Mouse (Mus musculus): ENCODE measurements around the gene Jtb.

DNA sequence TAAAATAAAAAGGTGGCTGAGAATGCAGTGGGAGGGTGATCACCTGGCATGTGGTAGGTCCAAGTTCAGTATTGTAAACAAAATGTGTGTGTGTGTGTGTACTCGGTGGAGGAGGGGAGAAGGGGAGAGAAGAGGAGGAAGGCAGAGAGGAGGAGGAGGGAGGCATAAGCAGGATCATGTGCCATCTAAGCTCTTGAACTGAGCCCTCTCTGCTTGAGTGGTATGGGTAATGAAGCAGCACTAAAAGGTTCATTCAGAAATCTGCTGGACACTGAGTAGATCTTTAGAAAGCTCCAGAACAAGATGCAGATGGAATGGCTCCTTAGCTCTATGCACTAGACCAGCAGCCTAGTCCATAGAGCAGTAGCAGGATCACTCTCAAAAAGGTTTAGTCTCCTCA is 28.5 kb upstream of the Jtb start:
- TF ChIP-seq EP300 (IDR thresholded peaks at IDR 0.05; ENCODE audit: low read depth) (no peak), CTCF (IDR thresholded peaks at IDR 0.05; ENCODE audit: low read depth) (no peak)
